Mouse (Mus musculus): ENCODE measurements around the gene Lsr.

DNA sequence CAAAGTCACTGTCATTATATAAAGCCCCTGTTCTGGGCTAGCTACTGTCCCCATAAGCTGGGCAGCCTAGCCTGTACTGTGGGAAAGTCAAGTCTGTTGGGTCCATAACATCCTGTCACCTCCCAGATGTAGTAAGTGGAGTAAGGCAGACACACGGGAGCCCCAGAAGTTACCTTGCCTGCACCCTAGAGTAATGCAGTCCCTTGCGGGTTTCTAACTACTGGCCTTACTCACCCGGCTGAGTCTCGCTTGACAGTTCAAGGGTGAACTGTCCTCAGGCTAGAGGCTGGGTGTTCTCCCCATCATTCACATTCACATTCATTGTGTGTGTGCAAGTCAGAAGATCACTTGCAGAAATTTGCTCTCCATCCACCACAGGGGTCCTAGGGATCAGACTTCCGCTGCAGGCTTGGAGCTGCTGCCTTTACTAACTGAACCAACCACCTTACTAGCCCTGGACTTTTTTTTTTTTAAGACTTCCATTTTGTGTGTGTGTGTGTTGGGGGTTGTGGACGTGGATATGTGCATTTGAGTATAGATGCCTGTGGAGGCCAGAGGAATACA, 13.4 kb downstream of the Lsr start:
- TF ChIP-seq CTCF (IDR thresholded peaks at IDR 0.05; ENCODE audit: control insufficient read depth, insufficient read depth, insufficient replicate concordance, low read depth, low read length) (no peak), POLR2A (IDR thresholded peaks at IDR 0.05; ENCODE audit: control insufficient read depth, low read depth, low read length) (no peak)
